Mouse (Mus musculus) liver, embryonic 11.5 days (tissue): ENCODE results near the gene Aebp2. TPM values are rescaled to one million over a fixed set of nuclear protein-coding genes. Genes with fewer than 3 reads are reported as not detected.
"Not testable (repeated sequence)": the region's sequence is repeated elsewhere in the genome, so short reads cannot be mapped to it uniquely, and the experiment has no call there.

Experiments used
- ATAC-seq: fragments of 200-750 bp; cut with Nextera tagmentation; replicated peaks from 2 replicates; pipeline ENCODE4 v1.8.0; 2017; ENCODE audit warnings: moderate number of reproducible peaks, mild to moderate bottlenecking, moderate TSS enrichment, moderate library complexity; ENCODE audit not compliant: low FRiP score
- DNase-seq: peaks from one replicate; pipeline ENCODE4 v3.0.0-alpha.2; 2017; ENCODE audit warnings: low spot score
- H3K27ac ChIP-seq: fragments of 300-500 bp; sonication (generic); 2 replicates; pipeline ENCODE4 v1.5.1; 2014; ENCODE audit warnings: mild to moderate bottlenecking, low read depth, low read length, control low read depth
- H3K27me3 ChIP-seq: fragments of 300-500 bp; sonication (generic); replicated peaks from 2 replicates; pipeline ENCODE4 v1.6.1; 2014; ENCODE audit warnings: low read length, mixed read lengths; ENCODE audit not compliant: control insufficient read depth, insufficient read depth
- H3K36me3 ChIP-seq: fragments of 300-500 bp; sonication (generic); 2 replicates; pipeline ENCODE4 v1.6.1; 2014; ENCODE audit warnings: mild to moderate bottlenecking, low read length, moderate library complexity, mixed read lengths; ENCODE audit not compliant: control insufficient read depth, insufficient read depth
- H3K4me1 ChIP-seq: fragments of 300-500 bp; sonication (generic); replicated peaks from 2 replicates; pipeline ENCODE4 v1.6.1; 2014; ENCODE audit warnings: low read length, mixed read lengths; ENCODE audit not compliant: control insufficient read depth, insufficient read depth
- H3K4me2 ChIP-seq: fragments of 300-500 bp; sonication (generic); 2 replicates; pipeline ENCODE4 v1.6.1; 2014; ENCODE audit warnings: mild to moderate bottlenecking, control low read depth, moderate library complexity
- H3K4me3 ChIP-seq: fragments of 300-500 bp; sonication (generic); 2 replicates; pipeline ENCODE4 v1.5.1; 2014; ENCODE audit warnings: low read depth, low read length, control low read depth
- H3K9ac ChIP-seq: fragments of 300-500 bp; sonication (generic); 2 replicates; pipeline ENCODE4 v1.6.1; 2014; ENCODE audit warnings: low read depth, low read length, control low read depth
- H3K9me3 ChIP-seq: fragments of 300-500 bp; sonication (generic); 2 replicates; pipeline ENCODE4 v1.6.1; 2016; ENCODE audit warnings: low read length, inconsistent platforms, mixed read lengths; ENCODE audit not compliant: control insufficient read depth
- WGBS: fragments of 180-500 bp; shearing (Covaris S2); extraction: QIAGEN DNeasy Blood & Tissue Kit; methylation state at CpG from one replicate; pipeline ENCODE4 v1.1.7; 2014; 5-methylcytosine and 5-hydroxymethylcytosine counted together
- polyA plus RNA-seq: library from polyadenylated mRNA; unstranded; fragments of >200 nt; fragmentation: Nextera tagmentation; extraction: Ambion mirVana; gene quantifications from 2 replicates; pipeline ENCODE4 v1.2.1, GENCODE M21; 2014

Gene Aebp2
- polyA plus RNA-seq = 10.3 and 10.5 TPM in 2 replicates

- H3K4me1 ChIP-seq = peaks cover 26% of the 10 kb centered on the region
- no peaks in the 10 kb centered on the region for H3K9me3 ChIP-seq
- ATAC-seq = no peak
- H3K9ac ChIP-seq = peak within 1 kb of the TSS; percentile 96
- peak within 1 kb of the TSS; percentile 72 for H3K27ac ChIP-seq
- H3K4me2 ChIP-seq = peak within 1 kb of the TSS; percentile 90
- H3K27me3 ChIP-seq = no peaks in the 10 kb centered on the region
- H3K36me3 ChIP-seq = no peaks in the 10 kb centered on the region
- WGBS = 44% methylated on average over 30 of the region's 30 CpGs
- H3K4me3 ChIP-seq = peak within 1 kb of the TSS; percentile 82
- no peak for DNase-seq
These were observed at the start of gene Aebp2 for GRCm38 (mm10) chr6:140622391-140623225. Gene Aebp2, plus strand, starts transcription at chr6:140622663.

- WGBS = 85% methylated on average over 3 of the region's 3 CpGs
- H3K4me3 ChIP-seq = no peak overlapping the region
- no peaks in the 10 kb centered on the region for H3K4me1 ChIP-seq
- no peak overlapping the region for H3K9ac ChIP-seq
- H3K36me3 ChIP-seq = peaks cover 4% of the 10 kb centered on the region; the same call in 1 of the 2 replicates
- no peak overlapping the region for H3K4me2 ChIP-seq
- H3K27ac ChIP-seq = no peak overlapping the region
- H3K9me3 ChIP-seq = no peaks in the 10 kb centered on the region
- DNase-seq (no peak), ATAC-seq (no peak)
- H3K27me3 ChIP-seq = no peaks in the 10 kb centered on the region
These were observed 47.5 kb upstream of the Aebp2 start for GRCm38 (mm10) chr6:140574943-140575342.

- ATAC-seq = no peak
- Histone ChIP-seq H3K9ac (no peak overlapping the region), H3K4me3 (no peak overlapping the region), H3K27ac (no peak overlapping the region), H3K9me3 (no peaks in the 10 kb centered on the region), H3K36me3 (peaks cover 4% of the 10 kb centered on the region; the same call in 1 of the 2 replicates), H3K4me2 (no peak overlapping the region), H3K27me3 (no peaks in the 10 kb centered on the region), H3K4me1 (no peaks in the 10 kb centered on the region)
- DNase-seq = no peak
- 73% methylated on average over 8 of the region's 8 CpGs for WGBS
These were observed 46.3 kb upstream of the Aebp2 start for GRCm38 (mm10) chr6:140576133-140576532.

GRCm38 (mm10) chr6:140576961-140577821 lies 45.3 kb upstream of the Aebp2 start:
- H3K36me3 ChIP-seq = peaks cover 4% of the 10 kb centered on the region; the same call in 1 of the 2 replicates
- H3K4me2 ChIP-seq = no peak overlapping the region
- WGBS = 74% methylated on average over 18 of the region's 18 CpGs
- no peaks in the 10 kb centered on the region for H3K4me1 ChIP-seq
- no peak overlapping the region for H3K27ac ChIP-seq
- no peak for DNase-seq
- H3K4me3 ChIP-seq = no peak overlapping the region
- ATAC-seq = peak; percentile 14; the same call in 1 of the 2 replicates
- H3K9ac ChIP-seq = no peak overlapping the region
- no peaks in the 10 kb centered on the region for H3K9me3 ChIP-seq
- H3K27me3 ChIP-seq = no peaks in the 10 kb centered on the region

GRCm38 (mm10) chr6:140577822-140578170 lies 44.7 kb upstream of the Aebp2 start:
- H3K27ac ChIP-seq = no peak overlapping the region
- H3K36me3 ChIP-seq = peaks cover 4% of the 10 kb centered on the region; the same call in 1 of the 2 replicates
- no peaks in the 10 kb centered on the region for H3K9me3 ChIP-seq
- WGBS = 79% methylated on average over 4 of the region's 4 CpGs
- DNase-seq = no peak
- no peak overlapping the region for H3K9ac ChIP-seq
- H3K4me2 ChIP-seq = no peak overlapping the region
- peak; percentile 69 for ATAC-seq
- H3K4me1 ChIP-seq = no peaks in the 10 kb centered on the region
- no peak overlapping the region for H3K4me3 ChIP-seq
- no peaks in the 10 kb centered on the region for H3K27me3 ChIP-seq

GRCm38 (mm10) chr6:140578985-140579384 lies 43.5 kb upstream of the Aebp2 start:
- H3K36me3 ChIP-seq, DNase-seq, H3K27ac ChIP-seq, H3K4me3 ChIP-seq, ATAC-seq, H3K9me3 ChIP-seq, H3K4me1 ChIP-seq, H3K9ac ChIP-seq, H3K4me2 ChIP-seq, H3K27me3 ChIP-seq: not testable (repeated sequence)

GRCm38 (mm10) chr6:140580170-140580569 lies 42.3 kb upstream of the Aebp2 start:
- WGBS = 59% methylated on average over 4 of the region's 4 CpGs
- Histone ChIP-seq H3K36me3 (no peaks in the 10 kb centered on the region), H3K9ac (no peak overlapping the region), H3K9me3 (no peaks in the 10 kb centered on the region), H3K27me3 (no peaks in the 10 kb centered on the region), H3K27ac (no peak overlapping the region), H3K4me3 (no peak overlapping the region), H3K4me1 (no peaks in the 10 kb centered on the region), H3K4me2 (no peak overlapping the region)
- ATAC-seq (no peak), DNase-seq (no peak)

- Histone ChIP-seq H3K9ac (no peak overlapping the region), H3K4me3 (no peak overlapping the region), H3K9me3 (no peaks in the 10 kb centered on the region), H3K27ac (no peak overlapping the region), H3K36me3 (peaks cover 7% of the 10 kb centered on the region; the same call in 1 of the 2 replicates), H3K4me1 (no peaks in the 10 kb centered on the region), H3K27me3 (no peaks in the 10 kb centered on the region), H3K4me2 (no peak overlapping the region)
- 85% methylated on average over 8 of the region's 8 CpGs for WGBS
- ATAC-seq (no peak), DNase-seq (no peak)
These were observed 35.7 kb upstream of the Aebp2 start for GRCm38 (mm10) chr6:140586714-140587259.
